Mouse (Mus musculus): ENCODE data around the gene Lin28a.

- TF ChIP-seq SMC3 (IDR thresholded peaks at IDR 0.05; ENCODE audit: low read depth, low read length) (no peak), CTCF (IDR thresholded peaks at IDR 0.05 in 2 of 3, conservative IDR thresholded peaks at IDR 0.05 in 1 of 3; ENCODE audit: control insufficient read depth in 1 of 3, insufficient read depth in 1 of 3, low read depth in 2 of 3, low read length in 3 of 3, poor library complexity in 1 of 3, severe bottlenecking in 1 of 3) (no peak), MYB (IDR thresholded peaks at IDR 0.05; ENCODE audit: low read depth, low read length) (no peak), ZNF384 (IDR thresholded peaks at IDR 0.05; ENCODE audit: low read depth, low read length) (no peak), SIN3A (IDR thresholded peaks at IDR 0.05; ENCODE audit: low read length) (peak; percentile 90), UBTF (IDR thresholded peaks at IDR 0.05; ENCODE audit: borderline replicate concordance, insufficient read depth, low read depth, low read length) (no peak), ZC3H11A (IDR thresholded peaks at IDR 0.05; ENCODE audit: low read depth, low read length) (no peak), JUND (IDR thresholded peaks at IDR 0.05; ENCODE audit: low read depth, low read length) (no peak), POLR2A (IDR thresholded peaks at IDR 0.05; ENCODE audit: control insufficient read depth in 1 of 2, insufficient read depth in 1 of 2, low read depth in 1 of 2, low read length in 2 of 2, poor library complexity in 1 of 2) (no peak; a peak in 1 of 4 replicates)
These were observed 51.3 kb downstream of the Lin28a start for GRCm38 (mm10) chr4:133967138-133967865.

Measured in MEL (cell line).